Mouse (Mus musculus) megakaryocyte, embryonic 14.5 days (primary cell): Measurements from ENCODE around the gene Parp16. TPM values are rescaled to one million over a fixed set of nuclear protein-coding genes. Genes with fewer than 3 reads are reported as not detected.
"Not testable (repeated sequence)": the region's sequence is repeated elsewhere in the genome, so short reads cannot be mapped to it uniquely, and the experiment has no call there.

Source experiments
- H3K27me3 ChIP-seq: replicated peaks from 2 replicates; pipeline ENCODE3; 2012; ENCODE audit warnings: inconsistent platforms
- H3K36me3 ChIP-seq: replicated peaks from 2 replicates; pipeline ENCODE3; 2012; ENCODE audit warnings: low read length, inconsistent platforms, mixed read lengths
- H3K4me1 ChIP-seq: 2 replicates; pipeline ENCODE4 v1.6.1; 2012; ENCODE audit warnings: inconsistent platforms
- H3K4me3 ChIP-seq: replicated peaks from 2 replicates; pipeline ENCODE3; 2012; ENCODE audit warnings: moderate library complexity, mild to moderate bottlenecking, inconsistent platforms
- H3K9me3 ChIP-seq: 2 replicates; pipeline ENCODE4 v1.6.1; 2012; ENCODE audit warnings: inconsistent platforms
- FLI1 ChIP-seq: IDR thresholded peaks from 2 replicates; pipeline ENCODE4 v1.6.1; 2012; ENCODE audit warnings: low read length, inconsistent platforms, mixed read lengths
- GATA1 ChIP-seq: IDR thresholded peaks from 3 replicates; pipeline ENCODE4 v1.6.1; 2012; ENCODE audit warnings: mixed read lengths, low read length, inconsistent platforms, borderline replicate concordance
- polyA plus RNA-seq: library from polyadenylated mRNA; stranded (reverse); fragments of >175 nt; gene quantifications from 2 replicates; pipeline ENCODE4 v1.2.3, GENCODE M21; 2012; ENCODE audit warnings: low replicate concordance; ENCODE audit not compliant: insufficient read depth

Parp16 gene
- polyA plus RNA-seq, 1 experiment = 2.6 TPM

DNA sequence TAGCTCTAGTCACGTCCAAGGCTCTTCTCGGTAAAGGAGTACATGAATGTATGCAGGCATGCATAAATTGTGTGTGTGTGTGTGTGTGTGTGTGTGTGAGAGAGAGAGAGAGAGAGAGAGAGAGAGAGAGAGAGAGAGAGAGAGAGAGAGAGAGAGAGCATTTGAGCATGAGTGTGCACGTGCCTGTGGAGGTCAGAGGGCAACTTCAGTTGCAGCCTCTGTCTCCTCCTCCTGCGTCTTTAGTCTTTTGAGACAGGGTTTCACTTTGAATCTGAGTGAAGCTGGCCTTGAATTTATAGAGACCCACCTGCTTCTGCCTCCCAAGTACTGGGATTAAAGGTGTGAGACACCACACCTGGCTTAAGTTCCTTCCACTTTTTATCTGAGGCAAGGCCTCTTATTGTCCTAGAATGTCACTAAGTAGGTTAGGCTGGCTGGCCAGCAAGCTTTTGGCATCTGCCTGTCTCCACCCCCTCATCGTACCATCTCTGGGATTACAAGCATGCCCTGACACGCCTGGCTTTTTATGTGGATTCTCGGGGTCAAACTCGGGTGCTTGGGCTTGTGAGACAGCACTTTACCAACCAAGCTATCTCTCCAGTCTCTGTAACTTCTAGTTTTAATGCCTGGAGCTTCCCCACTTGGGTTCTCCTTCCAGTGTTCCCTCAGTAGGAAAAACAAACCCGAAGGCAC lies 62.2 kb downstream of the Parp16 start:
- H3K4me1 ChIP-seq = peaks cover 5% of the 10 kb centered on the region
- TF ChIP-seq FLI1 (no peak), GATA1 (no peak)
- H3K9me3 ChIP-seq = no peaks in the 10 kb centered on the region
- no peak overlapping the region for H3K4me3 ChIP-seq
- H3K27me3 ChIP-seq = peaks cover 40% of the 10 kb centered on the region
- H3K36me3 ChIP-seq = no peaks in the 10 kb centered on the region

DNA sequence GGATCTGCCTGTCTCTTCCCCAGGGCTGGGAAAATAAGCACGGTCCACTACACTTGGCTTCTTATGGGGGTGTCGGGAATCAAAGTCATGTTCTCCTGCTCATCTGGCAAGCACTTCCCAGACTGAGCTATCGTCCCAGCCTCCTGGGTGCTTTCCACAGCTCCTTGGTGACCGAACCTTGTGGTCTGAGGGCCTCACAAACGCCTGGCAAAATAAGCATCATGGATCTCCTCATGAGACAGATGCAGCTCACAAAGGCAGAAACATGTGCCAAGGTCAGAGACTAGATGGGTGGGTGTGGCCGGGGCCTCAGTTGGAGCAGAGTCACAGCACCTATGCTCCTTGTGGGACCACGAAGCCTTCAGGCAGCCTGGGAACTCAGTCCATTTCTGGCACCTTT lies 64.2 kb downstream of the Parp16 start:
- TF ChIP-seq FLI1 (no peak), GATA1 (no peak)
- H3K4me1 ChIP-seq = peaks cover 5% of the 10 kb centered on the region
- H3K4me3 ChIP-seq = no peak overlapping the region
- H3K27me3 ChIP-seq = peaks cover 48% of the 10 kb centered on the region
- no peaks in the 10 kb centered on the region for H3K9me3 ChIP-seq
- no peaks in the 10 kb centered on the region for H3K36me3 ChIP-seq

DNA sequence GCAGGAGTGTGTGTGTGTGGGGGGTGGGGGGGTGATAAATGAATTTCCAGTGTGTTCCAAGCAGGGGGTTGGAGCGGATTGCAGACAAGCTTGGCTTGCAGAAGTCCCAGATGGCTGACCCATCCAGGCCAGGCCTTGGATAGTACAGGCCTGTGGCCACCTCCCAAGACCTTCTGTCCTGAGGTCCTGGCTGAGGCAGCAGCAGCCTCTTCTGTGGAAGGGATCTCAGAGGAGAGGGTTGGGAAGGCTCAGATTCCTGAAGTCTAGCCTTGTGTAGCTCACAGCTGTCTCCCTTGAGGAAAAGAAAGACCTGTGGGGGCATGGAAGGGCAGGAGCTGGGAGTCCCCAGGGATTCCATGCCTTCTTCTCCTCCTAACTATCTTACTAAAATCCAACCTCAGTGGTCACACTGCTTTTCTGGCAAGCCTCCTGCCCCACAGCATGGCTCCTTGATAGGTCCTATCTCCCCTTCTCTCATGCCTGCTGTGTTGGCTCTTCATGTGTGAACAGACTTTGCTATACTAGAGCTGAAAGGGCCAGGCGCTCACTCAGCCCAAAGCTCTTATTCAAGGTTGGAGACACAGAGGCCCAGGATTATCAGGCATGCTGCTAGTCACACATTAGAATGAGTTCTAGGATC lies 66.6 kb downstream of the Parp16 start:
- peaks cover 68% of the 10 kb centered on the region for H3K27me3 ChIP-seq
- H3K36me3 ChIP-seq = no peaks in the 10 kb centered on the region
- H3K4me3 ChIP-seq = no peak overlapping the region
- no peaks in the 10 kb centered on the region for H3K9me3 ChIP-seq
- no peak for TF ChIP-seq GATA1
- no peak for TF ChIP-seq FLI1
- H3K4me1 ChIP-seq = peaks cover 5% of the 10 kb centered on the region

- TF ChIP-seq GATA1 (no peak), FLI1 (no peak)
- Histone ChIP-seq H3K4me1 (no peaks in the 10 kb centered on the region; the same call in 1 of the 2 replicates), H3K27me3 (peaks cover 71% of the 10 kb centered on the region), H3K36me3 (no peaks in the 10 kb centered on the region), H3K4me3 (no peak overlapping the region), H3K9me3 (no peaks in the 10 kb centered on the region)
Observed at GRCm38 (mm10) chr9:65262641-65263120, 67.5 kb downstream of the Parp16 start.

DNA sequence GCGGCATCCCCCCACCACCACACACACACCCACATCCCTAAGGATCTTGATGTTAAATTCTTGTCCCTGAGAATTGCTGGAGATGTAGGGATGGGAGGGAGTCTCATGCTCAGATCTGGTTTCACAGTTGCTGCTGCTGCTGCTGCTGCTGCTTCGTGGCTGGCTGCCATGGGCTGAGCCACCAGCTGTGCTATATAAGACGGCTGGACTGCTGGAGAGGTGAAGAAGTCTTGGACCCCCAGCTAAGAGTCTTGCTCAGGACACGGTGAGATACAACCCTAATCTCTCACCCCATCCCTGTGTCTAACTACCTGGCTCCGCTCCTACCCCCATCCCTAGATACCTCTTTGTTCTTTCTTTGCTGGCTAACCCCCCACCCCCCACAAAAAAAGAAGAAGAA lies 69.8 kb downstream of the Parp16 start, which contains the start of gene Cilp:
Gene Cilp (plus strand): TSS at position 222 of the 400 bp plus-strand sequence.
- Histone ChIP-seq H3K4me1 (no peaks in the 10 kb centered on the region), H3K36me3 (no peaks in the 10 kb centered on the region), H3K9me3 (no peaks in the 10 kb centered on the region), H3K4me3 (no peak within 1 kb of the TSS), H3K27me3 (peaks cover 66% of the 10 kb centered on the region)
- TF ChIP-seq GATA1 (no peak), FLI1 (no peak)

DNA sequence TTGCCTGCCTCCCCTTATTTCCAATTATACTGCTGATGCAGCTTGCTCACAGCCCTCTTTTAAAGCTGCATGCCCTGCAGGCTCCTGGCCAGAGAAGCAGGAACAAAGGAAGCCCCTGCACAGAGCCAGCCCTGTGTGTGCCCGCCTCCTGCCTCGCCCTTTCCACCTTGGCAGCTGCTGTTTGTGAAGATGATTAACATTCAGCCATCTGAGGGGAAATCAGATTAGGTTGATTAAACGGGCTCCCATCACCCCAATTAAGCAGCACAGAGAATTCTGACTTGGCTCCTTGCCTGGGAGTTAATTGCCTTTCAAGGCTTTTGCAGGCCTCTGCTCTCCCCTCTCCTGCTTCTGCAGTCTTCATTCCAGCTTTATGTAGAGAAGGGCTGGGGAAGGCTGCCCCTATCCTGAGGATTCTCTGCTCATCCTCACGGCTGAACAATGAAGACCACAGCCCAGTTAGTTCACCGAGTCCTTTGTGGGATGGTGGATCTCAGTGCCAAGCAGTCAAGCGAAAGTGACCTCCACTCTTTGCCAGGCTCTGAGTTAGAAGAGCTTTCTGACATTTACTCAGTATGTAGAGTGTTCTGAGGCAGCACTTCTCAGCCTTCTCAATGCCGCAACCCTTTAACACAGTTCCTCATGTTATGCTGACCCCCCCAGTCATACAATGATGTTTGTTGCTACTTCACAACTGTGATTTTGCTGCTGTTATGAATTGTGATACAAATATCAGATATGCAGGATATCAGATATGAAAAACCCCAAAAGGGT lies 72.8 kb downstream of the Parp16 start:
- peaks cover 73% of the 10 kb centered on the region for H3K27me3 ChIP-seq

DNA sequence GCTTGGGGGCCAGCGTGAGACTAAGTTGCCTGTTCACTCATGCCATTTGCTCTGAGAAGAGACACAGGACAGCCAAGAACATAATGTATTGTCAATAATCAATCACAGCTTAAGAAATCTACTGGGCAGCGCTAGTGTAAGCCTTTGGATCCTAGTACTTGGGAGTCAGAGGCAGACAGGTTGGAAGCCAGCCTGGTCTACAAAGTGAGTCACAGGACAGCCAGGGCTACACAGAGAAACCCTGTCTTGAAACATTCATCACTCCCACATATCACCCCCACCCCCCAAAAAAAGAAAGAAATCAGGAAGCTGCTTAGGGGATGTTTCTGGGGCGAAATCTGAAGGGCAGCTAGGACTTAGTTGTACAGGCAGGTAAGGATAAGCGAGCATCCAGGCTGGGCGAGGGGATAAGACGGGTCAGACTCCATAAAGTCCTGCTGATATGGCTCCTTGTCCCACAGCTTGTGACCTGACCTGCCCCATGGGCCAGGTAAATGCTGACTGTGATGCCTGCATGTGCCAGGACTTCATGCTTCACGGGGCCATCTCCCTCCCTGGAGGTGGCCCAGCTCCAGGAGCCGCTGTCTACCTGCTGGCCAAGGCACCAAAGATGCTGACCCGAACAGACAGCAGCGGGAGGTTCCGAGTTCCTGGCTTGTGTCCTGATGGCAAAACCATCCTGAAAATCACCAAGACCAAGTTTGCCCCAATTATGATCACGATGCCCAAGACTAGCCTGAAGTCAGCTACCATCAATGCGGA lies 78.1 kb downstream of the Parp16 start:
- no peak for TF ChIP-seq FLI1
- TF ChIP-seq GATA1 = no peak
- H3K4me1 ChIP-seq = peaks cover 3% of the 10 kb centered on the region; the same call in 1 of the 2 replicates
- H3K36me3 ChIP-seq = no peaks in the 10 kb centered on the region
- H3K4me3 ChIP-seq = no peak overlapping the region
- peaks cover 8% of the 10 kb centered on the region for H3K9me3 ChIP-seq
- peaks cover 57% of the 10 kb centered on the region for H3K27me3 ChIP-seq

More for the DNA sequence above, 72.8 kb downstream of the Parp16 start:
- H3K9me3 ChIP-seq = no peaks in the 10 kb centered on the region
- no peak overlapping the region for H3K4me3 ChIP-seq
- H3K4me1 ChIP-seq = no peaks in the 10 kb centered on the region
- no peak for TF ChIP-seq GATA1
- TF ChIP-seq FLI1 = no peak
- no peaks in the 10 kb centered on the region for H3K36me3 ChIP-seq

GRCm38 (mm10) chr9:65273873-65274272 lies 78.7 kb downstream of the Parp16 start:
- H3K36me3 ChIP-seq = no peaks in the 10 kb centered on the region
- peaks cover 61% of the 10 kb centered on the region for H3K27me3 ChIP-seq
- peaks cover 3% of the 10 kb centered on the region; the same call in 1 of the 2 replicates for H3K4me1 ChIP-seq
- peaks cover 8% of the 10 kb centered on the region for H3K9me3 ChIP-seq
- TF ChIP-seq FLI1 (no peak), GATA1 (no peak)
- no peak overlapping the region for H3K4me3 ChIP-seq

GRCm38 (mm10) chr9:65274851-65275250 lies 79.7 kb downstream of the Parp16 start:
- peaks cover 11% of the 10 kb centered on the region for H3K9me3 ChIP-seq
- peaks cover 60% of the 10 kb centered on the region for H3K27me3 ChIP-seq
- not testable (repeated sequence) for H3K36me3 ChIP-seq, H3K4me3 ChIP-seq, H3K4me1 ChIP-seq
